Mouse (Mus musculus) embryonic facial prominence, embryonic 14.5 days (tissue): Measurements from ENCODE around the gene Sestd1. TPM values are rescaled to one million over a fixed set of nuclear protein-coding genes. Genes with fewer than 3 reads are reported as not detected.

Experiments used
- ATAC-seq: fragments of 200-750 bp; cut with Nextera tagmentation; 2 replicates; pipeline ENCODE4 v1.8.0; 2017; ENCODE audit warnings: low read depth, moderate number of reproducible peaks, moderate TSS enrichment
- DNase-seq: peaks from one replicate; pipeline ENCODE4 v3.0.0-alpha.2; 2015; ENCODE audit warnings: low spot score
- H3K27ac ChIP-seq: fragments of 300-500 bp; sonication (generic); replicated peaks from 2 replicates; pipeline ENCODE4 v1.5.1; 2014; ENCODE audit warnings: low read depth, mild to moderate bottlenecking, low read length, moderate library complexity
- H3K27me3 ChIP-seq: fragments of 300-500 bp; sonication (generic); replicated peaks from 2 replicates; pipeline ENCODE4 v1.6.1; 2014; ENCODE audit warnings: low read length; ENCODE audit not compliant: control insufficient read depth, insufficient read depth
- H3K36me3 ChIP-seq: fragments of 300-500 bp; sonication (generic); 2 replicates; pipeline ENCODE4 v1.6.1; 2014; ENCODE audit warnings: low read length, mixed read lengths; ENCODE audit not compliant: control insufficient read depth, insufficient read depth
- H3K4me1 ChIP-seq: fragments of 300-500 bp; sonication (generic); 2 replicates; pipeline ENCODE4 v1.6.1; 2014; ENCODE audit warnings: antibody characterized with exemption, low read length; ENCODE audit not compliant: control insufficient read depth, insufficient read depth
- H3K4me2 ChIP-seq: fragments of 300-500 bp; sonication (generic); 2 replicates; pipeline ENCODE4 v1.6.1; 2014; ENCODE audit warnings: low read depth, mild to moderate bottlenecking, low read length, moderate library complexity, mixed read lengths
- H3K4me3 ChIP-seq: fragments of 300-500 bp; sonication (generic); 2 replicates; pipeline ENCODE4 v1.5.1; 2014; ENCODE audit warnings: low read depth, mild to moderate bottlenecking, low read length
- H3K9ac ChIP-seq: fragments of 300-500 bp; sonication (generic); 2 replicates; pipeline ENCODE4 v1.6.1; 2014; ENCODE audit warnings: low read depth, mild to moderate bottlenecking, low read length, moderate library complexity, mixed read lengths
- H3K9me3 ChIP-seq: fragments of 300-500 bp; sonication (generic); 2 replicates; pipeline ENCODE4 v1.6.1; 2016; ENCODE audit warnings: low read length; ENCODE audit not compliant: control insufficient read depth
- WGBS: fragments of 180-500 bp; shearing (Covaris S2); extraction: QIAGEN DNeasy Blood & Tissue Kit; methylation state at CpG from one replicate; pipeline ENCODE4 v1.1.7; 2014; 5-methylcytosine and 5-hydroxymethylcytosine counted together
- polyA plus RNA-seq: library from polyadenylated mRNA; unstranded; fragments of >200 nt; fragmentation: Nextera tagmentation; extraction: Ambion mirVana; gene quantifications from 2 replicates; pipeline ENCODE4 v1.2.1, GENCODE M21; 2014

The Sestd1 gene
- polyA plus RNA-seq, 1 experiment from 2014 or later = 19.6 TPM

GRCm38 (mm10) chr2:77198246-77198645 lies 82.1 kb downstream of the Sestd1 start:
- Histone ChIP-seq H3K36me3 (peaks cover 37% of the 10 kb centered on the region), H3K4me2 (no peak overlapping the region), H3K27me3 (no peaks in the 10 kb centered on the region), H3K27ac (no peak overlapping the region), H3K9ac (no peak overlapping the region), H3K4me1 (no peaks in the 10 kb centered on the region), H3K4me3 (no peak overlapping the region), H3K9me3 (no peaks in the 10 kb centered on the region)
- no peak for DNase-seq
- no peak for ATAC-seq
- 87% methylated on average over 5 of the region's 5 CpGs for WGBS

GRCm38 (mm10) chr2:77196819-77197218 lies 83.6 kb downstream of the Sestd1 start:
- no peaks in the 10 kb centered on the region for H3K27me3 ChIP-seq
- H3K9me3 ChIP-seq = no peaks in the 10 kb centered on the region
- ATAC-seq (no peak), DNase-seq (no peak)
- H3K4me2 ChIP-seq = no peak overlapping the region
- no peak overlapping the region for H3K9ac ChIP-seq
- no peaks in the 10 kb centered on the region for H3K4me1 ChIP-seq
- WGBS = 86% methylated on average over 4 of the region's 4 CpGs
- H3K4me3 ChIP-seq = no peak overlapping the region
- no peak overlapping the region for H3K27ac ChIP-seq
- peaks cover 42% of the 10 kb centered on the region for H3K36me3 ChIP-seq

GRCm38 (mm10) chr2:77195056-77195455 lies 85.3 kb downstream of the Sestd1 start:
- DNase-seq = no peak
- Histone ChIP-seq H3K4me2 (no peak overlapping the region), H3K36me3 (peaks cover 57% of the 10 kb centered on the region), H3K9ac (no peak overlapping the region), H3K27me3 (no peaks in the 10 kb centered on the region), H3K4me3 (no peak overlapping the region), H3K9me3 (no peaks in the 10 kb centered on the region), H3K27ac (no peak overlapping the region), H3K4me1 (no peaks in the 10 kb centered on the region)
- ATAC-seq = no peak
- WGBS = 88% methylated on average over 5 of the region's 5 CpGs

GRCm38 (mm10) chr2:77191811-77192210 lies 88.6 kb downstream of the Sestd1 start:
- Histone ChIP-seq H3K4me2 (no peak overlapping the region), H3K4me1 (no peaks in the 10 kb centered on the region), H3K9ac (no peak overlapping the region), H3K27me3 (no peaks in the 10 kb centered on the region), H3K27ac (no peak overlapping the region), H3K36me3 (peaks cover 73% of the 10 kb centered on the region), H3K4me3 (no peak overlapping the region), H3K9me3 (no peaks in the 10 kb centered on the region)
- WGBS = 95% methylated on average over 3 of the region's 3 CpGs
- ATAC-seq = no peak
- DNase-seq = no peak

GRCm38 (mm10) chr2:77190891-77191290 lies 89.5 kb downstream of the Sestd1 start:
- H3K9me3 ChIP-seq = no peaks in the 10 kb centered on the region
- H3K9ac ChIP-seq = no peak overlapping the region
- ATAC-seq = no peak
- DNase-seq = no peak
- H3K4me2 ChIP-seq = no peak overlapping the region
- WGBS = 88% methylated on average over 7 of the region's 7 CpGs
- no peaks in the 10 kb centered on the region for H3K27me3 ChIP-seq
- no peaks in the 10 kb centered on the region for H3K4me1 ChIP-seq
- H3K4me3 ChIP-seq = no peak overlapping the region
- H3K36me3 ChIP-seq = peaks cover 76% of the 10 kb centered on the region
- H3K27ac ChIP-seq = no peak overlapping the region

- Histone ChIP-seq H3K36me3 (peaks cover 80% of the 10 kb centered on the region), H3K9ac (no peak overlapping the region), H3K4me3 (no peak overlapping the region), H3K27me3 (no peaks in the 10 kb centered on the region), H3K9me3 (no peaks in the 10 kb centered on the region), H3K27ac (no peak overlapping the region), H3K4me2 (no peak overlapping the region), H3K4me1 (no peaks in the 10 kb centered on the region)
- WGBS = 89% methylated on average over 3 of the region's 3 CpGs
- no peak for ATAC-seq
- no peak for DNase-seq
Measured at GRCm38 (mm10) chr2:77190301-77190700, 90.1 kb downstream of the Sestd1 start.

GRCm38 (mm10) chr2:77189671-77190070 lies 90.7 kb downstream of the Sestd1 start:
- Histone ChIP-seq H3K4me2 (no peak overlapping the region), H3K4me1 (no peaks in the 10 kb centered on the region), H3K27me3 (no peaks in the 10 kb centered on the region), H3K36me3 (peaks cover 77% of the 10 kb centered on the region), H3K4me3 (no peak overlapping the region), H3K9ac (no peak overlapping the region), H3K9me3 (no peaks in the 10 kb centered on the region), H3K27ac (no peak overlapping the region)
- DNase-seq (no peak), ATAC-seq (no peak)
- 92% methylated on average over 7 of the region's 7 CpGs for WGBS

GRCm38 (mm10) chr2:77187501-77187900 lies 92.9 kb downstream of the Sestd1 start:
- ATAC-seq (no peak), DNase-seq (no peak)
- Histone ChIP-seq H3K36me3 (peaks cover 60% of the 10 kb centered on the region), H3K9me3 (no peaks in the 10 kb centered on the region), H3K27me3 (no peaks in the 10 kb centered on the region), H3K4me2 (no peak overlapping the region), H3K9ac (no peak overlapping the region), H3K4me1 (no peaks in the 10 kb centered on the region), H3K27ac (no peak overlapping the region), H3K4me3 (no peak overlapping the region)
- 89% methylated on average over 3 of the region's 3 CpGs for WGBS

GRCm38 (mm10) chr2:77186912-77187311 lies 93.5 kb downstream of the Sestd1 start:
- no peak for DNase-seq
- Histone ChIP-seq H3K4me3 (no peak overlapping the region), H3K9ac (no peak overlapping the region), H3K27ac (no peak overlapping the region), H3K4me1 (no peaks in the 10 kb centered on the region), H3K36me3 (peaks cover 55% of the 10 kb centered on the region), H3K4me2 (no peak overlapping the region), H3K27me3 (no peaks in the 10 kb centered on the region), H3K9me3 (no peaks in the 10 kb centered on the region)
- 70% methylated on average over 8 of the region's 8 CpGs for WGBS
- ATAC-seq = no peak
